Mouse (Mus musculus) CD4-positive, CD25-positive, alpha-beta regulatory T cell, adult 4 months (primary cell): ENCODE data around the gene Adamtsl3. TPM values are rescaled to one million over a fixed set of nuclear protein-coding genes. Genes with fewer than 3 reads are reported as not detected.

Source experiments
- polyA plus RNA-seq, 2 experiments: library from polyadenylated mRNA; unstranded; fragments of 100-300 nt; shearing (Covaris generic); gene quantifications; one replicate each; pipeline ENCODE4 v1.2.1; 2017

Gene Adamtsl3
- polyA plus RNA-seq, 2 experiments from 2014 or later, result not detected

Other genes with a start within 250 kb of the Adamtsl3 start
- gene Sh3gl3, start 161.9 kb upstream of the Adamtsl3 start, polyA plus RNA-seq, result 1 to 10 TPM; 2.3 to 2.4 TPM